Mouse (Mus musculus) B cell, adult 62 days (primary cell): ENCODE data around the gene Gm21969. TPM values are rescaled to one million over a fixed set of nuclear protein-coding genes. Genes with fewer than 3 reads are reported as not detected.

ENCODE experiments used
- total RNA-seq: library from RNA; stranded (reverse); gene quantifications from 4 replicates; pipeline ENCODE4 v1.2.4, GENCODE M21; 2023

Gm21969 gene
- total RNA-seq: not detected in 4 replicates

DNA sequence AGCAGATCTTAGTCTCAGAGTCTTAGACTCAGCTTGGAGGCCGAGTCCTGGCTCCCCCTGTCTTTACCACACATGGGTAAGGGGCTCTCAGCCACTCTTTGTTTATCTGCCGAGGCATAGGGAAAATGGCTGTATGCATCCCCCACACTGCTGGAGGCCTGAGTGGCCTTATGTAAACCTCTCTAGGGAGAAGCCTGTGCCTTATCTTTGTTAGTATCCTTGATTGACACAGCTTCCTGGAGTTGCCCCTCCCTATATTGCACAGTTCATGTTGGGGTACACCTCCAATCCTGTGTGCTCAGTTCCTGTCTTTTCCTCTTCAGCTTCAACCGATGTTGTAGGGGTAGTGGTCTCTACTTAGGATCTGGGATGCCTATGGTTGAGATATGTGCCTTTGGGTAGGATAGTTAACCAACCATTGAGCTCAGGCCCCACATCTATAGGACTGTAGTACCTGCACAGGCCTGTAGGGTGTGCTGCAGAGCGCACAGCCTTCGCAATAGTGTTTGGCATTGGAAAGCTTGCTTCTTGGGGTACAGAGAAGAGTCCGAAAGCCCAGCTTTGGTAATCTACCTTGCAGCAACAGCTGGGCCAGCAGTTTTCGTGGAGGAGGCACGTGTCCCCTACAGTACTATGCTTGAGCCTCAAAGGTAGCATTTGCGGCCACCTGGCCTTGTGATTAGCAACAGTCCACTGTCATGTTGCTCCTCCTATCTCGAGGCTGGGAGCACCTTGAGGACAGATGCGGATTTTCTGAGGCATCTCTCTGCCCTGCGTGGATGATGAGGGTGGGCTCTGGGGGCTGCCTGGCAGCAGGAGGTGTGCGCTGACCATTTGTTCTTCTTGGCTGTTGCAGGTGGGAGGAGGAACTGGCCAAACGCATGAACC, at the start of gene Gm21969:
TSS of gene Gm21969 (plus strand) at position 830 of the 888 bp plus-strand sequence.

GRCm38 (mm10) chr4:139622373-139623282, 19.6 kb downstream of the Gm21969 start, which contains the start of gene Aldh4a1:
Gene Aldh4a1 (plus strand): TSS chr4:139622866.

GRCm38 (mm10) chr4:139653238-139653637, 50.3 kb downstream of the Gm21969 start, which contains the start of gene Tas1r2:
Gene Tas1r2 (plus strand): TSS chr4:139653538.

Other genes with a start within 250 kb of the Gm21969 start
- gene Iffo2, start 72.6 kb upstream of the Gm21969 start, total RNA-seq: 2.4 to 2.8 TPM (median 2.5 TPM) in 4 replicates
- gene Aldh4a1, start 19.7 kb downstream of the Gm21969 start, total RNA-seq: 14.4 to 17.6 TPM (median 16.2 TPM) in 4 replicates
- 0.30 TPM in 1 of 4 replicates, not detected in the others for gene Tas1r2, start 50.4 kb downstream of the Gm21969 start, total RNA-seq
- 0.12 to 0.13 TPM in 2 of 4 replicates, not detected in the others for gene Pax7, start 230.3 kb downstream of the Gm21969 start, total RNA-seq